Mouse (Mus musculus) layer of hippocampus, postnatal 14 days (tissue): ENCODE results near the gene Oas1h. TPM values are rescaled to one million over a fixed set of nuclear protein-coding genes. Genes with fewer than 3 reads are reported as not detected.
"Not testable (repeated sequence)": the region's sequence is repeated elsewhere in the genome, so short reads cannot be mapped to it uniquely, and the experiment has no call there.

Source experiments
- DNase-seq, 2 experiments: peaks; one replicate each; pipeline ENCODE4 v3.0.0; 2021 to 2022; ENCODE audit warnings: low spot score in 2 of 2, mixed read lengths in 1 of 2
- long read RNA-seq, 2 experiments: library from polyadenylated mRNA; stranded (forward); transcript quantifications; one replicate each; pipeline ENCODE4 v2.0.0; 2021
- total RNA-seq, 2 experiments: library from RNA; stranded (reverse); gene quantifications; 2 replicates each; pipeline ENCODE4 v1.2.3; 2021

Oas1h gene
- not detected for total RNA-seq
- long read RNA-seq, experiment 1: 0 reads
- long read RNA-seq, experiment 2: 0 reads

GRCm38 (mm10) chr5:120861121-120861520 lies at the start of gene Oas1h:
Gene Oas1h, plus strand, starts transcription at chr5:120861421.
- no peak for DNase-seq

- peak; percentile 47 to 70 for DNase-seq
These were observed 49.0 kb upstream of the Oas1h start, which contains the start of gene Oas1c for GRCm38 (mm10) chr5:120811951-120812819. Gene Oas1c, minus strand, starts transcription at chr5:120812514.

GRCm38 (mm10) chr5:120813023-120813422 lies 48.2 kb upstream of the Oas1h start:
- DNase-seq: no peak

GRCm38 (mm10) chr5:120815949-120816348 lies 45.3 kb upstream of the Oas1h start:
- no peak for DNase-seq

- DNase-seq: no peak
These were observed 42.2 kb upstream of the Oas1h start for GRCm38 (mm10) chr5:120818999-120819398.

GRCm38 (mm10) chr5:120831031-120831430 lies 30.2 kb upstream of the Oas1h start:
- DNase-seq: no peak

- DNase-seq: peak in 1 of 2 experiments; percentile 1
These were observed 27.6 kb upstream of the Oas1h start for GRCm38 (mm10) chr5:120833335-120834280.

- peak; percentile 19 to 24 for DNase-seq
These were observed 24.3 kb upstream of the Oas1h start for GRCm38 (mm10) chr5:120836731-120837585.

- DNase-seq: peak in 1 of 2 experiments; percentile 18
These were observed 16.5 kb upstream of the Oas1h start for GRCm38 (mm10) chr5:120844713-120845112.

GRCm38 (mm10) chr5:120847067-120847466 lies 14.2 kb upstream of the Oas1h start, which contains the start of gene Oas1f:
Gene Oas1f, plus strand, starts transcription at chr5:120847367.
- DNase-seq: no peak

GRCm38 (mm10) chr5:120849601-120850136 lies 11.6 kb upstream of the Oas1h start:
- peak in 1 of 2 experiments; percentile 33 for DNase-seq

GRCm38 (mm10) chr5:120859241-120859640 lies 2.0 kb upstream of the Oas1h start:
- peak; percentile 22 to 40 for DNase-seq

GRCm38 (mm10) chr5:120865336-120865860 lies 4.2 kb downstream of the Oas1h start:
- DNase-seq: no peak

GRCm38 (mm10) chr5:120869436-120870015 lies 8.3 kb downstream of the Oas1h start:
- no peak for DNase-seq

GRCm38 (mm10) chr5:120870081-120870480 lies 8.9 kb downstream of the Oas1h start:
- no peak for DNase-seq

- peak in 1 of 2 experiments; percentile 12 for DNase-seq
These were observed 9.6 kb downstream of the Oas1h start for GRCm38 (mm10) chr5:120870782-120871181.

GRCm38 (mm10) chr5:120871469-120871868 lies 10.2 kb downstream of the Oas1h start:
- DNase-seq: no peak

GRCm38 (mm10) chr5:120876839-120877238 lies 15.6 kb downstream of the Oas1h start:
- DNase-seq: not testable (repeated sequence)

GRCm38 (mm10) chr5:120877407-120877806 lies 16.2 kb downstream of the Oas1h start:
- DNase-seq: not testable (repeated sequence)
